Mouse (Mus musculus) embryonic fibroblast, embryonic 13.5 days (primary cell): ENCODE results near the gene Atp11a. TPM values are rescaled to one million over a fixed set of nuclear protein-coding genes. Genes with fewer than 3 reads are reported as not detected.

Experiments
- H3K27ac ChIP-seq: 2 replicates; pipeline ENCODE4 v1.5.1; 2012; ENCODE audit warnings: low read length, control low read depth, inconsistent platforms; ENCODE audit not compliant: insufficient read depth
- H3K4me1 ChIP-seq: 2 replicates; pipeline ENCODE4 v1.6.1; 2011; ENCODE audit warnings: low read length; ENCODE audit not compliant: control insufficient read depth, insufficient read depth
- H3K4me3 ChIP-seq: 2 replicates; pipeline ENCODE4 v1.5.1; 2011; ENCODE audit warnings: mild to moderate bottlenecking, control low read depth, low read length; ENCODE audit not compliant: insufficient read depth
- CTCF ChIP-seq: IDR thresholded peaks from 2 replicates; pipeline ENCODE4 v1.5.1; 2011; ENCODE audit warnings: mild to moderate bottlenecking, control low read depth, low read length, moderate library complexity, borderline replicate concordance; ENCODE audit not compliant: insufficient read depth
- POLR2A ChIP-seq: IDR thresholded peaks from 2 replicates; pipeline ENCODE4 v1.6.1; 2011; ENCODE audit warnings: low read depth, mild to moderate bottlenecking, control low read depth, low read length, moderate library complexity
- polyA plus RNA-seq: library from polyadenylated mRNA; stranded (reverse); fragments of >200 nt; gene quantifications from 2 replicates; pipeline ENCODE4 v1.2.4, GENCODE M21; 2011; ENCODE audit warnings: low read depth; ENCODE audit not compliant: missing spikeins, insufficient read length

Gene Atp11a
- polyA plus RNA-seq, 1 experiment = 66.6 TPM

- Histone ChIP-seq H3K27ac (no peak overlapping the region), H3K4me1 (peaks cover 11% of the 10 kb centered on the region), H3K4me3 (no peak overlapping the region)
- TF ChIP-seq CTCF (no peak), POLR2A (no peak)
Measured at GRCm38 (mm10) chr8:12786261-12786957, 29.6 kb downstream of the Atp11a start.

- TF ChIP-seq CTCF (no peak), POLR2A (no peak)
- H3K27ac ChIP-seq = no peak overlapping the region
- no peak overlapping the region for H3K4me3 ChIP-seq
Measured at GRCm38 (mm10) chr8:12786958-12787301, 30.1 kb downstream of the Atp11a start.

GRCm38 (mm10) chr8:12787427-12787826, 30.6 kb downstream of the Atp11a start:
- no peak overlapping the region for H3K27ac ChIP-seq
- peaks cover 11% of the 10 kb centered on the region; the same call in 1 of the 2 replicates for H3K4me1 ChIP-seq
- TF ChIP-seq CTCF (no peak), POLR2A (no peak)
- H3K4me3 ChIP-seq = no peak overlapping the region

More at GRCm38 (mm10) chr8:12786958-12787301, 30.1 kb downstream of the Atp11a start:
- H3K4me1 ChIP-seq = peaks cover 11% of the 10 kb centered on the region; the same call in 1 of the 2 replicates

- no peak for TF ChIP-seq CTCF
- no peak for TF ChIP-seq POLR2A
- Histone ChIP-seq H3K4me1 (peaks cover 11% of the 10 kb centered on the region; the same call in 1 of the 2 replicates), H3K4me3 (no peak overlapping the region), H3K27ac (no peak overlapping the region)
Measured at GRCm38 (mm10) chr8:12788695-12789094, 31.9 kb downstream of the Atp11a start.

GRCm38 (mm10) chr8:12795011-12795671, 38.3 kb downstream of the Atp11a start:
- TF ChIP-seq CTCF = no peak
- TF ChIP-seq POLR2A = no peak
- no peak overlapping the region for H3K4me3 ChIP-seq
- H3K4me1 ChIP-seq = no peaks in the 10 kb centered on the region
- no peak overlapping the region for H3K27ac ChIP-seq

- TF ChIP-seq CTCF (no peak), POLR2A (no peak)
- H3K27ac ChIP-seq = no peak overlapping the region
- H3K4me3 ChIP-seq = no peak overlapping the region
- peaks cover 16% of the 10 kb centered on the region; the same call in 1 of the 2 replicates for H3K4me1 ChIP-seq
Measured at GRCm38 (mm10) chr8:12799099-12799498, 42.3 kb downstream of the Atp11a start.

- no peak overlapping the region for H3K4me3 ChIP-seq
- no peak for TF ChIP-seq POLR2A
- no peak for TF ChIP-seq CTCF
Measured at GRCm38 (mm10) chr8:12799832-12800231, 43.0 kb downstream of the Atp11a start.

GRCm38 (mm10) chr8:12800246-12800645, 43.4 kb downstream of the Atp11a start:
- Histone ChIP-seq H3K4me1 (peaks cover 16% of the 10 kb centered on the region; the same call in 1 of the 2 replicates), H3K4me3 (no peak overlapping the region), H3K27ac (no peak overlapping the region)
- TF ChIP-seq POLR2A (no peak), CTCF (no peak)

More at GRCm38 (mm10) chr8:12799832-12800231, 43.0 kb downstream of the Atp11a start:
- H3K4me1 ChIP-seq = peaks cover 16% of the 10 kb centered on the region; the same call in 1 of the 2 replicates
- H3K27ac ChIP-seq = no peak overlapping the region

GRCm38 (mm10) chr8:12801586-12801985, 44.8 kb downstream of the Atp11a start:
- H3K4me1 ChIP-seq = peaks cover 16% of the 10 kb centered on the region; the same call in 1 of the 2 replicates
- no peak for TF ChIP-seq POLR2A
- TF ChIP-seq CTCF = no peak
- no peak overlapping the region for H3K27ac ChIP-seq
- H3K4me3 ChIP-seq = no peak overlapping the region

- H3K4me3 ChIP-seq = no peak overlapping the region
Measured at GRCm38 (mm10) chr8:12803121-12803520, 46.3 kb downstream of the Atp11a start.

More at GRCm38 (mm10) chr8:12803121-12803520, 46.3 kb downstream of the Atp11a start:
- no peak for TF ChIP-seq POLR2A
- no peak for TF ChIP-seq CTCF
- no peak overlapping the region for H3K27ac ChIP-seq
- peaks cover 16% of the 10 kb centered on the region; the same call in 1 of the 2 replicates for H3K4me1 ChIP-seq
